Mouse (Mus musculus): ENCODE measurements around the gene Moxd1. TPM values are rescaled to one million over a fixed set of nuclear protein-coding genes. Genes with fewer than 3 reads are reported as not detected.
A peak's percentile ranks its signal among the peaks of the same experiment; 100 is the strongest.

Gene Moxd1
- polyA plus RNA-seq, 1 experiment from 2014 or later = 22.4 TPM

GRCm38 (mm10) chr10:24232281-24232680, 9.0 kb downstream of the Moxd1 start:
- Histone ChIP-seq H3K27me3 (ENCODE audit: insufficient read depth, poor library complexity, severe bottlenecking) (no peaks in the 10 kb centered on the region; the same call in 1 of the 2 replicates), H3K4me1 (replicated peaks) (peaks cover 25% of the 10 kb centered on the region), H3K36me3 (no peaks in the 10 kb centered on the region), H3K9me3 (no peaks in the 10 kb centered on the region), H3K4me3 (no peak overlapping the region), H3K27ac (no peak overlapping the region)
- DNase-seq (ENCODE audit: low spot score) = no peak
- WGBS = 83% methylated on average over 4 of the region's 4 CpGs

- 74% methylated on average over 23 of the region's 23 CpGs for WGBS
- Histone ChIP-seq H3K4me3 (no peak overlapping the region), H3K27ac (no peak overlapping the region), H3K9me3 (peaks cover 5% of the 10 kb centered on the region; the same call in 1 of the 2 replicates), H3K4me1 (replicated peaks) (peaks cover 9% of the 10 kb centered on the region), H3K27me3 (ENCODE audit: insufficient read depth, poor library complexity, severe bottlenecking) (no peaks in the 10 kb centered on the region), H3K36me3 (peaks cover 3% of the 10 kb centered on the region; the same call in 1 of the 2 replicates)
- no peak for DNase-seq (ENCODE audit: low spot score)
Observed at GRCm38 (mm10) chr10:24235426-24236283, 12.3 kb downstream of the Moxd1 start.

- Histone ChIP-seq H3K36me3 (no peaks in the 10 kb centered on the region), H3K4me3 (no peak overlapping the region), H3K4me1 (replicated peaks) (no peaks in the 10 kb centered on the region), H3K9me3 (no peaks in the 10 kb centered on the region), H3K27ac (no peak overlapping the region), H3K27me3 (ENCODE audit: insufficient read depth, poor library complexity, severe bottlenecking) (no peaks in the 10 kb centered on the region)
- WGBS = 85% methylated on average over 4 of the region's 4 CpGs
- no peak for DNase-seq (ENCODE audit: low spot score)
Observed at GRCm38 (mm10) chr10:24246815-24247214, 23.5 kb downstream of the Moxd1 start.

- Histone ChIP-seq H3K27me3 (ENCODE audit: insufficient read depth, poor library complexity, severe bottlenecking) (no peaks in the 10 kb centered on the region), H3K36me3 (no peaks in the 10 kb centered on the region), H3K9me3 (no peaks in the 10 kb centered on the region), H3K4me1 (replicated peaks) (no peaks in the 10 kb centered on the region), H3K4me3 (no peak overlapping the region), H3K27ac (no peak overlapping the region)
- DNase-seq (ENCODE audit: low spot score) = no peak
Observed at GRCm38 (mm10) chr10:24248116-24248515, 24.8 kb downstream of the Moxd1 start.

GRCm38 (mm10) chr10:24251631-24252030, 28.3 kb downstream of the Moxd1 start:
- Histone ChIP-seq H3K9me3 (no peaks in the 10 kb centered on the region), H3K36me3 (no peaks in the 10 kb centered on the region), H3K27ac (no peak overlapping the region), H3K27me3 (ENCODE audit: insufficient read depth, poor library complexity, severe bottlenecking) (no peaks in the 10 kb centered on the region), H3K4me3 (no peak overlapping the region), H3K4me1 (replicated peaks) (no peaks in the 10 kb centered on the region)
- no peak for DNase-seq (ENCODE audit: low spot score)

GRCm38 (mm10) chr10:24258150-24258549, 34.8 kb downstream of the Moxd1 start:
- 0 out of 2 replicates have a peak overlapping the region, but pooled peaks have one; percentile 5 for H3K27ac ChIP-seq
- no peak for DNase-seq (ENCODE audit: low spot score)
- no peak overlapping the region for H3K4me3 ChIP-seq
- no peaks in the 10 kb centered on the region for H3K27me3 ChIP-seq (ENCODE audit: insufficient read depth, poor library complexity, severe bottlenecking)
- H3K4me1 ChIP-seq (replicated peaks) = 0 out of 2 replicates have a peak, but pooled peaks cover 9% of the 10 kb centered on the region
- H3K9me3 ChIP-seq = no peaks in the 10 kb centered on the region
- WGBS = 81% methylated on average over 7 of the region's 7 CpGs
- 0 out of 2 replicates have a peak, but pooled peaks cover 2% of the 10 kb centered on the region for H3K36me3 ChIP-seq

GRCm38 (mm10) chr10:24258885-24259284, 35.6 kb downstream of the Moxd1 start:
- 0 out of 2 replicates have a peak, but pooled peaks cover 9% of the 10 kb centered on the region for H3K4me1 ChIP-seq (replicated peaks)
- 59% methylated on average over 3 of the region's 3 CpGs for WGBS
- H3K4me3 ChIP-seq = no peak overlapping the region
- no peak for DNase-seq (ENCODE audit: low spot score)
- no peaks in the 10 kb centered on the region for H3K9me3 ChIP-seq
- no peak overlapping the region for H3K27ac ChIP-seq
- 0 out of 2 replicates have a peak, but pooled peaks cover 3% of the 10 kb centered on the region for H3K36me3 ChIP-seq
- H3K27me3 ChIP-seq (ENCODE audit: insufficient read depth, poor library complexity, severe bottlenecking) = no peaks in the 10 kb centered on the region

GRCm38 (mm10) chr10:24259794-24260590, 36.7 kb downstream of the Moxd1 start:
- H3K4me3 ChIP-seq = no peak overlapping the region
- WGBS = 81% methylated on average over 5 of the region's 5 CpGs
- DNase-seq (ENCODE audit: low spot score) = no peak

GRCm38 (mm10) chr10:24267520-24267919, 44.2 kb downstream of the Moxd1 start:
- 57% methylated on average over 2 of the region's 2 CpGs for WGBS
- Histone ChIP-seq H3K27ac (no peak overlapping the region), H3K27me3 (ENCODE audit: insufficient read depth, poor library complexity, severe bottlenecking) (no peaks in the 10 kb centered on the region), H3K4me1 (replicated peaks) (peaks cover 3% of the 10 kb centered on the region; the same call in 1 of the 2 replicates), H3K4me3 (no peak overlapping the region), H3K9me3 (no peaks in the 10 kb centered on the region), H3K36me3 (0 out of 2 replicates have a peak, but pooled peaks cover 3% of the 10 kb centered on the region)
- DNase-seq (ENCODE audit: low spot score) = peak; percentile 28

More at GRCm38 (mm10) chr10:24259794-24260590, 36.7 kb downstream of the Moxd1 start:
- H3K36me3 ChIP-seq = 0 out of 2 replicates have a peak, but pooled peaks cover 3% of the 10 kb centered on the region
- H3K27ac ChIP-seq = no peak overlapping the region
- no peaks in the 10 kb centered on the region for H3K27me3 ChIP-seq (ENCODE audit: insufficient read depth, poor library complexity, severe bottlenecking)
- H3K9me3 ChIP-seq = no peaks in the 10 kb centered on the region
- 0 out of 2 replicates have a peak, but pooled peaks cover 9% of the 10 kb centered on the region for H3K4me1 ChIP-seq (replicated peaks)

GRCm38 (mm10) chr10:24271077-24271637, 47.8 kb downstream of the Moxd1 start:
- no peaks in the 10 kb centered on the region for H3K27me3 ChIP-seq (ENCODE audit: insufficient read depth, poor library complexity, severe bottlenecking)
- no peaks in the 10 kb centered on the region for H3K36me3 ChIP-seq
- no peak overlapping the region for H3K4me3 ChIP-seq
- no peak for DNase-seq (ENCODE audit: low spot score)
- no peaks in the 10 kb centered on the region for H3K9me3 ChIP-seq
- H3K27ac ChIP-seq = no peak overlapping the region
- 66% methylated on average over 6 of the region's 6 CpGs for WGBS
- peaks cover 3% of the 10 kb centered on the region; the same call in 1 of the 2 replicates for H3K4me1 ChIP-seq (replicated peaks)

- H3K27ac ChIP-seq = no peak overlapping the region
- H3K4me3 ChIP-seq = no peak overlapping the region
- DNase-seq (ENCODE audit: low spot score) = no peak
- H3K36me3 ChIP-seq = peaks cover 2% of the 10 kb centered on the region; the same call in 1 of the 2 replicates
- H3K27me3 ChIP-seq (ENCODE audit: insufficient read depth, poor library complexity, severe bottlenecking) = no peaks in the 10 kb centered on the region
- 78% methylated on average over 7 of the region's 7 CpGs for WGBS
- no peaks in the 10 kb centered on the region for H3K9me3 ChIP-seq
- H3K4me1 ChIP-seq (replicated peaks) = no peaks in the 10 kb centered on the region
Observed at GRCm38 (mm10) chr10:24276211-24276610, 52.9 kb downstream of the Moxd1 start.

- peaks cover 4% of the 10 kb centered on the region for H3K4me1 ChIP-seq (replicated peaks)
- WGBS = 70% methylated on average over 5 of the region's 5 CpGs
- H3K36me3 ChIP-seq = peaks cover 2% of the 10 kb centered on the region; the same call in 1 of the 2 replicates
- H3K27me3 ChIP-seq (ENCODE audit: insufficient read depth, poor library complexity, severe bottlenecking) = no peaks in the 10 kb centered on the region
- H3K27ac ChIP-seq = no peak overlapping the region
- DNase-seq (ENCODE audit: low spot score) = no peak
- no peaks in the 10 kb centered on the region for H3K9me3 ChIP-seq
- no peak overlapping the region for H3K4me3 ChIP-seq
Observed at GRCm38 (mm10) chr10:24282650-24283049, 59.3 kb downstream of the Moxd1 start.

Data from hindbrain, embryonic 10.5 days (tissue).